Mouse (Mus musculus) spleen, adult 2 months (tissue): ENCODE results near the gene Tmem223. TPM values are rescaled to one million over a fixed set of nuclear protein-coding genes. Genes with fewer than 3 reads are reported as not detected.

Experiments used
- DNase-seq, 2 experiments: peaks; one replicate each; pipeline versions ENCODE4 v3.0.0 to v3.0.0-alpha.2; 2012 to 2021; ENCODE audit warnings: low spot score in 2 of 2, low read depth in 1 of 2
- H3K27ac ChIP-seq: fragments of 200-500 bp; 2 replicates; pipeline ENCODE4 v1.5.1; 2012; ENCODE audit warnings: low read length, inconsistent platforms; ENCODE audit not compliant: insufficient read depth
- H3K27me3 ChIP-seq: fragments of 200-500 bp; 2 replicates; pipeline ENCODE4 v1.6.1; 2012; ENCODE audit warnings: mild to moderate bottlenecking, moderate library complexity, low read length, inconsistent platforms; ENCODE audit not compliant: control insufficient read depth, insufficient read depth
- H3K36me3 ChIP-seq: fragments of 200-500 bp; 2 replicates; pipeline ENCODE4 v1.6.1; 2012; ENCODE audit warnings: mild to moderate bottlenecking, low read length, inconsistent platforms; ENCODE audit not compliant: control insufficient read depth, insufficient read depth
- H3K4me1 ChIP-seq: fragments of 200-500 bp; 2 replicates; pipeline ENCODE4 v1.6.1; 2011; ENCODE audit warnings: inconsistent platforms; ENCODE audit not compliant: control insufficient read depth, insufficient read depth, insufficient read length
- H3K4me3 ChIP-seq: fragments of 200-500 bp; 2 replicates; pipeline ENCODE4 v1.5.1; 2011; ENCODE audit warnings: mild to moderate bottlenecking, inconsistent platforms; ENCODE audit not compliant: insufficient read depth, insufficient read length; ENCODE audit errors: extremely low read depth
- CTCF ChIP-seq: fragments of 200-500 bp; IDR thresholded peaks from 2 replicates; pipeline ENCODE4 v1.5.1; 2011; ENCODE audit warnings: mild to moderate bottlenecking, inconsistent platforms; ENCODE audit not compliant: insufficient read depth, insufficient read length, insufficient replicate concordance; ENCODE audit errors: extremely low read depth
- POLR2A ChIP-seq: fragments of 200-500 bp; IDR thresholded peaks from 2 replicates; pipeline ENCODE4 v1.6.1; 2011; ENCODE audit warnings: low read depth, low read length, inconsistent platforms
- WGBS: fragments of 180-500 bp; shearing (Covaris S2); methylation state at CpG from one replicate; pipeline ENCODE4 v1.1.7; 2018; 5-methylcytosine and 5-hydroxymethylcytosine counted together
- polyA plus RNA-seq: library from polyadenylated mRNA; depleted of rRNA; stranded (reverse); fragments of >200 nt; gene quantifications from 2 replicates; pipeline ENCODE4 v1.2.3, GENCODE M21; 2012

Gene Tmem223
- polyA plus RNA-seq, 1 experiment: 86.1 TPM

DNA sequence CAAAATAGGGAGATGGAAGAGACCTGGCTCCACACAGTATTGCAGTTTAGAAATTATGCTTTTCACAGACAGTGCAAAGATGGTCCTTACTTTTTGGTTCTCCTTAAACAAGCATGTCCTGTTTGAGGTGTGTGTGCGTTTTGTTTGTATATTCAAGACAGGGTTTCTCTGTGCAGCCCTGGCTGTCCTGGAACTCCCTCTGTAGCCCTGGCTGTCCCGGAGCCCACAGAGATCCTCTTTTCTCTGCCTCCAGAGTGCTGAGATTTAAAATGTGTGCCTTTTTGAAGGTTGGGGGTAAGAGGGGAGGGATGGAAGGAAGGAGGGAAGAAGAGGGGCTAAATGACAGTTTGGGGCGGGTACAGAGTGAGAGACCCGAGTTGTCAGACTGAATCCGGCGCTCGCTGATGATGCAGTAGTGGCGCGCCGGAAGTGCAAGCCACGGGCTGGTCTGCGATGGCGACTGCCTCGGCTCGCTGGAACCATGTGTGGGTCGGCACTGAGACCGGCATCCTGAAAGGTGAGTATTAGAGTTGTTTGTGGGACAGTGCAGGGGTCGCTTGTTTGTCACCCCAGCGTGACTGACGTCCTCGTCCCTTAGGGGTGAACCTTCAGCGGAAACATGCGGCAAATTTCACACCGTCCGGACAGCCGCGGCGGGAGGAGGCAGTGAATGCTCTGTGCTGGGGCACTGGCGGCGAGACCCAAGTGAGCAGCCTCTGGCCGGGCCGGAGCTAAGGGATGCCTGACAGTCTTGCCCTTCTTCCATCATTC, 35.2 kb upstream of the Tmem223 start, which contains the start of gene Wdr74:
Gene Wdr74 (plus strand): TSS at position 439 of the 771 bp plus-strand sequence.
- Histone ChIP-seq H3K36me3 (peaks cover 15% of the 10 kb centered on the region), H3K27ac (peak within 1 kb of the TSS; percentile 54), H3K4me3 (peak within 1 kb of the TSS; percentile 93), H3K27me3 (peaks cover 1% of the 10 kb centered on the region; the same call in 1 of the 2 replicates), H3K4me1 (no peaks in the 10 kb centered on the region; the same call in 1 of the 2 replicates)
- peak; percentile 76 for TF ChIP-seq POLR2A
- no peak for TF ChIP-seq CTCF
- peak; percentile 76 to 90 for DNase-seq
- under 1% methylated on average over 32 of the region's 32 CpGs for WGBS

DNA sequence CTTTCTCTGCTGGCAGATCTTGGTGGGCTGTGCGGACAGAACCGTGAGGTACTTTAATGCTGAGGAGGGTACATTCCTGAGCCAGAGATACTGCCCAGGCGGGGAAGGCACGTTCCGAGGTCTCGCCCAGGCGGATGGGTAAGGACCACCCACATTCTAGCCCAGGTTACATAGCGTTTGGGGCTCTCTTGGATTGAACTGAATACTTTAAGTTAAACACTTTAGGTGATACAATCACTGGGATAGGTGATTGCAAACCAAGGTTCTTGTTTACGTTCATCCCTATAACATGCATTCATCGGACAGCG, 34.7 kb upstream of the Tmem223 start:
- 2% methylated on average over 11 of the region's 11 CpGs for WGBS
- Histone ChIP-seq H3K4me3 (peak overlapping the region; percentile 93), H3K4me1 (no peaks in the 10 kb centered on the region; the same call in none of the 2 replicates), H3K27ac (peak overlapping the region; percentile 54; the same call in 1 of the 2 replicates), H3K27me3 (peaks cover 1% of the 10 kb centered on the region; the same call in 1 of the 2 replicates), H3K36me3 (peaks cover 15% of the 10 kb centered on the region)
- DNase-seq: no peak
- TF ChIP-seq CTCF (no peak), POLR2A (no peak)

DNA sequence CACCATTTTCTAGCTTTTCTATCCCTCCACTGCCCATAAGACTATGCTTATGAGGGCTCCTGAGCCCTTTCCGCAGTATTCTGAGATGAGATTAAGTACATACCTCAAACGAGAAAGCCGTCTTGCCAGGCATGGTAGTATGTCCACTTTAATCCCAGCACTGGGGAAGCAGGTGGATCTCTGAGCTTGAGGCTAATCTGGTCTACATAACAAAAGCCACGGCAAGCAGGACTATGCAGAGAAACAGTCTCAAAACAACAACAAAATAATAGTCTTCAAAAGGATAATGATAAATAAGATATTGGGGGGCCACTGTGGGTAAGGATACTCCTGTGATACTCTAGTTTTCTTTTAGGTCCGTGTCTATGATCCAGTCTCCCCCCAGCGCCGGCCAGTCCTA, 31.9 kb upstream of the Tmem223 start:
- 91% methylated on average over 7 of the region's 7 CpGs for WGBS

DNA sequence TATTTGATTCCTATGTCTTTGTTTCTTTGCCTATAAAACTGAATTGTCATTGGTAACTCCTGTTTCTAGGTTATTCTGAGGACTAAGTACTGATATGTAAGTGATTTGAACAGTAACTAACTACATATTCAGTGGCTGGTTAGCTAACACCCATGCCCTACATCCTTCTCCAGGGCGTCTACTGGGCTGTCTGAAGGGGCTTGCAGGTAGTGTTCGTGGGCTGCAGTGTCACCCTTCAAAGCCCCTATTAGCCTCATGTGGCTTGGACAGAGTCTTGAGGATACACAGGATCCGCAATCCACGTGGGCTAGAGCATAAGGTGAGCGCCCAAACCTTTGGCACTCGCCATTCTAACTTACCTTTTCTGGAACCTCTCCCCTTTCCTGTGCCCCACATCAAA, 31.1 kb upstream of the Tmem223 start:
- no peak for TF ChIP-seq POLR2A
- no peak for TF ChIP-seq CTCF
- peaks cover 4% of the 10 kb centered on the region for H3K4me1 ChIP-seq
- H3K27me3 ChIP-seq: no peaks in the 10 kb centered on the region
- H3K4me3 ChIP-seq: no peak overlapping the region
- H3K36me3 ChIP-seq: peaks cover 19% of the 10 kb centered on the region
- no peak for DNase-seq
- 94% methylated on average over 6 of the region's 6 CpGs for WGBS
- no peak overlapping the region for H3K27ac ChIP-seq

More for the DNA sequence above, 31.9 kb upstream of the Tmem223 start:
- Histone ChIP-seq H3K4me1 (peaks cover 4% of the 10 kb centered on the region), H3K36me3 (peaks cover 19% of the 10 kb centered on the region), H3K27me3 (no peaks in the 10 kb centered on the region), H3K27ac (no peak overlapping the region), H3K4me3 (no peak overlapping the region)
- no peak for TF ChIP-seq POLR2A
- TF ChIP-seq CTCF: no peak
- no peak for DNase-seq

GRCm38 (mm10) chr19:8740603-8741002, 30.2 kb upstream of the Tmem223 start, which contains the start of gene 1700092M07Rik:
1700092M07Rik (plus strand) TSS chr19:8740718.
- Histone ChIP-seq H3K36me3 (peaks cover 25% of the 10 kb centered on the region), H3K27me3 (no peaks in the 10 kb centered on the region), H3K4me3 (peak within 1 kb of the TSS; percentile 96), H3K4me1 (peaks cover 4% of the 10 kb centered on the region; the same call in 1 of the 2 replicates), H3K27ac (peak within 1 kb of the TSS; percentile 99)
- DNase-seq: no peak
- 85% methylated on average over 14 of the region's 14 CpGs for WGBS
- TF ChIP-seq POLR2A (no peak), CTCF (no peak)

DNA sequence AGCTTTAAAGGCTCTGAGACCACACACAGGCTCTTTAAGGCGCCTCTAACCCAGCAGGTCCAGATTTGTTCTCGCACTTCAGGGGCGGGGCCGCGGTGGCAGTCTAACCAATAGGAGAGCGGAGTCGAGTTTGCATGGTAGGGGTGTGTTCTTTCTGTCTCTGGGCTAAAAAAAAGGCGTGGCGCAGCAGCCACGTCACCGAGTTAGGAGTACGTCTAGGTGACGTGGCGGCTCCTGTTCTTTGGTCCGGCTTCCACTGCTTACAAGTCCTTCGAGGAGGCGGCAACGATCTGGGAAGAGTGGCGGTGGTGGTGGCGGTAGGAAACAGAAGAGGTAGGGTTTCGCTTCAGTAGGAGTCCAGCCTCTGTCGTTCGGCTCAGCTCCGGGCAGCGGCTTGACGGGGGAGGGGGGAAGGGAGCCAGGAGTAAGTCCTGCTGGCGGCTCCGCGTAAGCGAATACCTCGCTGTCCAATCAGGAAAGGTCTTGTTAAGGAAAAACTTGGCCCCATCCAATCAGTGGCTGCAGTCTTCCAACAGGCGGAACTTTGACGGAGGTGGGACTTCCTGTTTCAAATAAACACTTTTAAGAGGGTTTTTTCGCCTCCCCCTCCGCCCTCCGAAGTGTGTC, 29.4 kb upstream of the Tmem223 start, which contains the start of gene Stx5a:
Gene Stx5a (plus strand): TSS at position 171 of the 627 bp plus-strand sequence.
- Histone ChIP-seq H3K4me3 (peak within 1 kb of the TSS; percentile 96), H3K27me3 (no peaks in the 10 kb centered on the region), H3K4me1 (peaks cover 4% of the 10 kb centered on the region; the same call in 1 of the 2 replicates), H3K36me3 (peaks cover 26% of the 10 kb centered on the region), H3K27ac (peak within 1 kb of the TSS; percentile 99)
- no peak; the same call in none of the 2 replicates for TF ChIP-seq POLR2A
- no peak for TF ChIP-seq CTCF
- under 1% methylated on average over 36 of the region's 36 CpGs for WGBS
- peak; percentile 93 to 97 for DNase-seq
